10 mouse cellular contexts compared by ENCODE assay signal in the genomic region with DNA sequence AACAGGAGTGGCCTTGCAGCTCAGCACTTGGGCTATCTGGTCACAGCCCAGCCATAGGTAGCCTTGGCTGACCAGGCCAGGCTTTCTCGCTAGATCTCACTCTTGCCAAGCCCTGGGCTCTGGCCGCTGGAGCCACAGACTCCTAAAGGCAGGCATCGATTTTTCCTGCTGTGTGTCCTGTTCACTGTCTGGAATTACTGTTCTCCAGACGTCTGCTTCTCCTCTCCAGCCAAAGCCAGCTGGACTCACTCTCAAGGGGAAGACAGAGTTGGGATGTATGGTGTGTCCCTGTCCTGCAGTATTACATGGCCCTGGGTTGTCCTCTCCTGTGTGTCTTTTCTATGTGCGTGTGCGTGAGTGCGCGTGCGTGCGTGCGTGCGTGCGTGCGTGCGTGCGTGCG. TPM values are rescaled to one million over a fixed set of nuclear protein-coding genes. Genes with fewer than 3 reads are reported as not detected.
DNase-seq lines count a peak whose midpoint lies in the region; ATAC-seq and TF ChIP-seq lines count a peak whose summit lies in the region.
"Had no signal": no experiment of that assay in that cellular context is flagged by ENCODE, and none has a peak within 500 bp of the region (broad histone marks: within the 10 kb centered on the region; RNA-seq: fewer than 3 reads in every experiment).

No protein-coding gene starts in this region.

- peak overlapping the region; percentile 53 for H3K27ac ChIP-seq in heart, embryonic 10.5 days
- H3K27ac ChIP-seq in forebrain, embryonic 12.5 days = peak overlapping the region; percentile 76
- H3K27ac ChIP-seq in limb, embryonic 11.5 days (replicated peaks; ENCODE audit: low read depth, low read length) = 0 out of 2 replicates have a peak overlapping the region, but pooled peaks have one; percentile 14
- no peak overlapping the region for H3K27ac ChIP-seq in gastrocnemius, adult 2 months

- no peaks in the 10 kb centered on the region for H3K36me3 ChIP-seq in heart, embryonic 10.5 days
- no peaks in the 10 kb centered on the region for H3K36me3 ChIP-seq in E14TG2a.4 (ENCODE audit: insufficient read depth, low read length)
- no peaks in the 10 kb centered on the region for H3K36me3 ChIP-seq in forebrain, embryonic 12.5 days (replicated peaks)
- no peaks in the 10 kb centered on the region for H3K36me3 ChIP-seq in limb, embryonic 11.5 days (ENCODE audit: control insufficient read depth, insufficient read depth, low read length)

- DNase-seq in heart, embryonic 10.5 days (ENCODE audit: low spot score) = no peak
- no peak for DNase-seq in heart, adult 11 months
- DNase-seq in limb, embryonic 11.5 days (ENCODE audit: low spot score) = peak; percentile 35
- DNase-seq in right cerebral cortex, postnatal 25 days = no peak
- DNase-seq in gastrocnemius, adult 2 months = no peak
- DNase-seq: B cell, adult 2 months; kidney, adult 18-20 months had no signal

- intact Hi-C loops in gastrocnemius, adult 2 months (cut with DNase I) = no loop called here

- no peaks in the 10 kb centered on the region for H3K27me3 ChIP-seq in heart, embryonic 10.5 days (ENCODE audit: insufficient read depth, poor library complexity, severe bottlenecking)
- no peaks in the 10 kb centered on the region for H3K27me3 ChIP-seq in E14TG2a.4 (ENCODE audit: insufficient read depth, low read length)
- H3K27me3 ChIP-seq in forebrain, embryonic 12.5 days = no peaks in the 10 kb centered on the region; the same call in 1 of the 2 replicates
- H3K27me3 ChIP-seq in limb, embryonic 11.5 days (ENCODE audit: control insufficient read depth, insufficient read depth, low read length) = no peaks in the 10 kb centered on the region

- H3K4me3 ChIP-seq in heart, embryonic 10.5 days = no peak overlapping the region
- H3K4me3 ChIP-seq in E14TG2a.4 (replicated peaks; ENCODE audit: low read length) = peak overlapping the region; percentile 58
- H3K4me3 ChIP-seq in forebrain, embryonic 12.5 days (replicated peaks) = no peak overlapping the region
- H3K4me3 ChIP-seq in limb, embryonic 11.5 days (ENCODE audit: low read depth, low read length) = no peak overlapping the region
- no peak overlapping the region for H3K4me3 ChIP-seq in gastrocnemius, adult 2 months

- H3K9me3 ChIP-seq in heart, embryonic 10.5 days = no peaks in the 10 kb centered on the region
- H3K9me3 ChIP-seq in E14TG2a.4 (ENCODE audit: low read length) = peaks cover 6% of the 10 kb centered on the region
- H3K9me3 ChIP-seq in forebrain, embryonic 12.5 days = no peaks in the 10 kb centered on the region
- no peaks in the 10 kb centered on the region for H3K9me3 ChIP-seq in limb, embryonic 11.5 days (ENCODE audit: control insufficient read depth, low read length)

- H3K4me2 ChIP-seq in forebrain, embryonic 12.5 days = no peak overlapping the region
- H3K4me2 ChIP-seq in limb, embryonic 11.5 days (ENCODE audit: low read depth, severe bottlenecking) = no peak overlapping the region

- WGBS in heart, embryonic 10.5 days = 75% methylated on average over 17 of the region's 17 CpGs
- 77% methylated on average over 17 of the region's 17 CpGs for WGBS in forebrain, embryonic 12.5 days
- WGBS in limb, embryonic 11.5 days = 81% methylated on average over 17 of the region's 17 CpGs

- TF ChIP-seq CTCF in E14TG2a.4 (conservative IDR thresholded peaks at IDR 0.05; ENCODE audit: low read length) = no peak
- TF ChIP-seq CTCF in gastrocnemius, adult 2 months (IDR thresholded peaks at IDR 0.05) = no peak

- peaks cover 30% of the 10 kb centered on the region for H3K4me1 ChIP-seq in heart, embryonic 10.5 days
- H3K4me1 ChIP-seq in E14TG2a.4 (replicated peaks; ENCODE audit: low read depth, low read length) = peaks cover 70% of the 10 kb centered on the region
- peaks cover 42% of the 10 kb centered on the region for H3K4me1 ChIP-seq in forebrain, embryonic 12.5 days
- peaks cover 12% of the 10 kb centered on the region for H3K4me1 ChIP-seq in limb, embryonic 11.5 days (ENCODE audit: control insufficient read depth, insufficient read depth, low read length)

- ATAC-seq in forebrain, embryonic 12.5 days (ENCODE audit: low FRiP score) = no peak
- ATAC-seq in limb, embryonic 11.5 days (ENCODE audit: insufficient number of reproducible peaks, low FRiP score, low TSS enrichment, low read depth) = 0 out of 2 replicates have a peak, but pooled peaks have one; percentile 44
- ATAC-seq in megakaryocyte-erythroid progenitor cell, adult 5-6 weeks (replicated peaks; ENCODE audit: low FRiP score, low TSS enrichment, poor library complexity, severe bottlenecking) = no peak

- H3K9ac ChIP-seq in forebrain, embryonic 12.5 days = no peak overlapping the region
- H3K9ac ChIP-seq in limb, embryonic 11.5 days (ENCODE audit: low read length) = no peak overlapping the region

RNA-seq across cellular contexts. Expression of a gene that starts 50.4 kb away (rescaled TPM):
- 3.9 and 4.2 TPM in 2 replicates for polyA plus RNA-seq in heart, embryonic 10.5 days (2016; fragmentation: Nextera tagmentation; extraction: Ambion mirVana)
- 23.9 and 26.9 TPM in 2 replicates for polyA plus RNA-seq in forebrain, embryonic 12.5 days (2016; fragmentation: Nextera tagmentation; extraction: Ambion mirVana)
- 6.7 and 7.3 TPM in 2 replicates for polyA plus RNA-seq in limb, embryonic 11.5 days (2014; fragmentation: Nextera tagmentation; extraction: Ambion mirVana)
- 2.1 and 3.9 TPM in 2 replicates for total RNA-seq in megakaryocyte-erythroid progenitor cell, adult 5-6 weeks (2014; fragmentation: Nextera tagmentation)
- 3.9 and 4.6 TPM in 2 replicates for total RNA-seq in megakaryocyte-erythroid progenitor cell, adult 5-6 weeks (2017)
- total RNA-seq in gastrocnemius, adult 2 months (2021) = 1 to 10 TPM; 1.1 to 4.8 TPM
